Mouse (Mus musculus) heart, postnatal 0 days (tissue): ENCODE data around the gene Cnpy1.

Experiments
- CTCF ChIP-seq: IDR thresholded peaks from 2 replicates; pipeline ENCODE4 v1.5.1; 2016; ENCODE audit warnings: antibody characterized with exemption, control low read depth, low read depth
- EP300 ChIP-seq: IDR thresholded peaks from 2 replicates; pipeline ENCODE4 v1.6.1; 2016; ENCODE audit warnings: antibody characterized with exemption, low read depth

DNA sequence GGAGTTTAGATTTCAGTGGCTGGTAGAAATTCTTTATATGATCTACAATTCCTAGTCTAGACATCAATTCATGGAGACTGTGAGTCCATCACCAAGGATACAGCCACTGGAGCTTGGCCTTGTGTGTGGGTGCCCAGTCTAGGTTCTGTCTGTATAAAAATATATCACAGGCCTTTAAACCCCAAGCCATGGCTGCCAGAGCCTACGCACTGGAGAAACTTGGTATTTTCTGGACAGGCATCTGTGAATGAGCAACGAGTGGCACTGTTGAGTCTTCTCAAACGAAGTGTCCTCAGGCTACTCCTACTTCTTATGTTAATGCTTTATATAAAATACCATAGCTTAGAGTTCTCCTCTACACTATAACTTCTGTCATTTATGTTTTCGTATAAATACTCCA is 4.2 kb downstream of the Cnpy1 start:
- TF ChIP-seq CTCF (no peak), EP300 (no peak)
